Mouse (Mus musculus) hindlimb bud, embryonic 11.5 days (tissue): ENCODE measurements around the gene Gm21969.

Experiments used
- DNase-seq: peaks from one replicate; pipeline ENCODE4 v3.0.0-alpha.2; 2012; ENCODE audit warnings: low read depth, low spot score; ENCODE audit errors: extremely low spot score

Gene Gm21969

GRCm38 (mm10) chr4:139616276-139617000 is 13.5 kb downstream of the Gm21969 start:
- DNase-seq: no peak

GRCm38 (mm10) chr4:139617001-139617364 is 14.0 kb downstream of the Gm21969 start:
- DNase-seq: no peak

GRCm38 (mm10) chr4:139619765-139620164 is 16.8 kb downstream of the Gm21969 start:
- no peak for DNase-seq

- peak; percentile 92 for DNase-seq
These were observed 19.6 kb downstream of the Gm21969 start, which contains the start of gene Aldh4a1 for GRCm38 (mm10) chr4:139622373-139623282. Aldh4a1 (plus strand) TSS chr4:139622866.

- DNase-seq: no peak
These were observed 20.6 kb downstream of the Gm21969 start for GRCm38 (mm10) chr4:139623434-139624115.

GRCm38 (mm10) chr4:139624116-139624489 is 21.1 kb downstream of the Gm21969 start:
- DNase-seq: no peak

- DNase-seq: no peak
These were observed 21.7 kb downstream of the Gm21969 start for GRCm38 (mm10) chr4:139624706-139625105.

GRCm38 (mm10) chr4:139627361-139627760 is 24.4 kb downstream of the Gm21969 start:
- DNase-seq: no peak

GRCm38 (mm10) chr4:139630171-139630570 is 27.2 kb downstream of the Gm21969 start:
- DNase-seq: no peak

GRCm38 (mm10) chr4:139631141-139631540 is 28.2 kb downstream of the Gm21969 start:
- no peak for DNase-seq

- no peak for DNase-seq
These were observed 28.7 kb downstream of the Gm21969 start for GRCm38 (mm10) chr4:139631569-139632253.

- no peak for DNase-seq
These were observed 29.2 kb downstream of the Gm21969 start for GRCm38 (mm10) chr4:139632254-139632580.

GRCm38 (mm10) chr4:139636373-139636772 is 33.4 kb downstream of the Gm21969 start:
- no peak for DNase-seq

GRCm38 (mm10) chr4:139637847-139638246 is 34.9 kb downstream of the Gm21969 start:
- no peak for DNase-seq

- no peak for DNase-seq
These were observed 35.4 kb downstream of the Gm21969 start for GRCm38 (mm10) chr4:139638356-139638755.

GRCm38 (mm10) chr4:139639801-139640200 is 36.8 kb downstream of the Gm21969 start:
- DNase-seq: no peak

- no peak for DNase-seq
These were observed 37.3 kb downstream of the Gm21969 start for GRCm38 (mm10) chr4:139640333-139640732.

GRCm38 (mm10) chr4:139640775-139641174 is 37.8 kb downstream of the Gm21969 start:
- DNase-seq: no peak

GRCm38 (mm10) chr4:139641829-139642425 is 38.9 kb downstream of the Gm21969 start:
- DNase-seq: no peak

- no peak for DNase-seq
These were observed 41.0 kb downstream of the Gm21969 start for GRCm38 (mm10) chr4:139643972-139644371.

GRCm38 (mm10) chr4:139646916-139647315 is 43.9 kb downstream of the Gm21969 start:
- no peak for DNase-seq
